Mouse (Mus musculus): ENCODE results near the gene Chn2.
"Not testable (repeated sequence)": the region's sequence is repeated elsewhere in the genome, so short reads cannot be mapped to it uniquely, and the experiment has no call there.

The Chn2 gene

DNA sequence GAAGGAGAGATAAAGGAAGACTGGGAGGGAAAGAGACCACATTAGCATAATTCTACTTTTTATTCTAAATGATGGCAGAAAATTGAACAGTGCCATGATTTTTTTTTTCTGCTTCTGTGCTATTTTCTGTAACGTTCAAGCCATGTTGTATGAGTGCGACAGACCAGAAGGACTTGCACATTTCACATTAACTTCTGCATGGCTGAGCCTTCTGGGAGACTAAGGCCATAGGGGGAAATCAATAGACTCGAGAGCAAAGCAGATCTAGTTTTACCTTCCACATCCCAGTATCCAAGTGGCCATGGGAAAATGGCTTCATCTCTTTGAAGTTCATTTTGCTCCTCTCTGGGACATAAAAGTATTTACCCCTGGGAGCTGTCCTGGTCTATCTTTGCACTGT is 121.9 kb downstream of the Chn2 start:
- no peak for DNase-seq

DNA sequence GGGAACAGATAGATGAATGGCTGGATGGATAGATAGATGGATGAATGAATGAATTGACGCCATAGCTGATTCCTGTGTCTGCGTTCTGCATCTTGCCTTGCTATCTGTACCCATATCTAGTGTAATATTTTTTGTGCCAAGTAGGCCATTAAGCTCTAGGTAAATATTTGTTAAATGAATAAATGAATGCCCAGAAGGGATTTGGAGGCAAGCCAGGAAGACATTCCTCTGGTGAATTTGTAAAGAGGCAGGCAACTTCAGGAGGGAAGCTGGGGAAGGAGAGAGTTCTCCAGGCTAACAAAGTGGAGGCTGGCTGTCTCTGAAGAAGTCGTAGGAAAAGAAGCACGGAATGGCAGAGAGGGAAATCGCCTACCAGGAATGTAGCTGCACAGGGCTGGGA is 123.0 kb downstream of the Chn2 start:
- peak in 1 of 2 experiments; percentile 26 for DNase-seq

DNA sequence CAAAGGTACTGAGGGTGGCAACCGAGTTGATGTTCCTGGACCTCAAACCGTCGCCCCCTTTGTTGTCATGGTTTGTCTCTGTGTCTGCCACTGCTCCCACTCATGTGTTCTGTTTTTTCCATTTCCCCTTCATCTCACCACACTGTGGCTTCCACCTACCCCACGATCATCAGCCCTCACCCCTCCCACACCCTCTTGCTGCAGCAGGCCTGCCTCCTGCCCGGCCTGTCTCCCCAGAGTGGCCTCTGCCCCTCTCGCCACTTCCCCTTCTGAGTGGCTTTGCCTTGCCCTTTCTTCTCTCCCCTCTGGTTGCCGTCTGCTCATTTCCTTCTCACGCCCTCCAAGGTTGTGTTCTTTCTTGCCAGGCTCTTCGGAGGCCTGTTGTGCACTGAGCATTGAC is 123.4 kb downstream of the Chn2 start:
- DNase-seq, result peak; percentile 58 to 71

DNA sequence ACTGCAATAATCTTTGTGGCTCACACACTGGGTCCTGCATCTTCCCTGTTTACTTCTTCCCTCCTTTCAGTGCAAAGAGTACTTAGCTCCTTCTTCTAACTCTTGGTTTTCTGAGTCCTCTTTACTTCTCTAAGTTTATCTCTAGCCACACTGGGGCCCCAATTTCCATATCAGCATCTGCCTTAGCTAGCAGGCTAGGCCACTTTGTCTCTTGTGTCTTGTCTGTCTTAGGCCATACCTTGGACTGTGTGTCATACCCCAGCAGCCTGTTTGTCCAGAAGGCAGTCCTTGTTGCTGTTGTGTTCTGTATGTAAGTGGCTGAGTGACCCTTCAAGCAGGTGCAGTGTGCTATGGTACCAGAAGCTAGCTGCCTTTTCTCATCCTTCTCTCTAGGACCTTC is 124.3 kb downstream of the Chn2 start:
- no peak for DNase-seq

DNA sequence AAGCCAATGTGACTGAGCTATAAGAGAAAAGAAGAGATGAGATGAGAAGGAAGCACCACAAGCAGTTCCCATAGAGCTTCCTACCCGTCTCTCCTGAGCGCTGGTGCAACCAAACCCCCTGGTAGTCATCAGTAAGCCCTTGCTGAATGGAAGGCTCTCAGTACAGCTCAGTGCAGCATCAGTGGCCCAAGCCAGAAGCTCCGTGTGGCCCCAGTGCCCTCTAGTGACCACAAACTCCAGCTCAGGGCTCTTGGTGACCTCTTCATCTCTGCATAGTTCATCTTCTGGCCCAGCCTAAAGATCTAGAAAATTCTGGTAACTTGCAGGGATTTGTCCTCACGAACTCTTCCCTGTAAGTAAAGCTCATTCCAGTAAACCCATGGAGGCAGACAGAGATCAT is 125.4 kb downstream of the Chn2 start:
- peak; percentile 67 to 73 for DNase-seq

DNA sequence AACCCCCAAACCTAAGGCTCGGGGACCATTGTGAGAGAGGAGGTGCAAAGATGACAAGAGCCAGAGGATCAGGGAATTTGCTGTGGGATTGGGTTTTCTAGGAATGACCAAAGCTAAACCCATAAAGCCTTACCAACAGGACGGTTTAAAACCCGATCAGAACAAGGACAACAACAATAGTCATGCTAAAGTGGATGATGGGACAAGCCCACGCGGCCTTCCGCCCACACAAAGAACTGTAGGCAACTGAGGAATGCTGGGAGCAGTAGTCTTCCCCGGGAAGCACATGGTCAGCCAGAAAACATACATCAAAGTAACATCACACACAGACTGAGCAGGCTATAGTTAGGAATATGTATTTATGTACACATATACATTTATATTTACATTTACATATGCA is 125.9 kb downstream of the Chn2 start:
- no peak for DNase-seq

DNA sequence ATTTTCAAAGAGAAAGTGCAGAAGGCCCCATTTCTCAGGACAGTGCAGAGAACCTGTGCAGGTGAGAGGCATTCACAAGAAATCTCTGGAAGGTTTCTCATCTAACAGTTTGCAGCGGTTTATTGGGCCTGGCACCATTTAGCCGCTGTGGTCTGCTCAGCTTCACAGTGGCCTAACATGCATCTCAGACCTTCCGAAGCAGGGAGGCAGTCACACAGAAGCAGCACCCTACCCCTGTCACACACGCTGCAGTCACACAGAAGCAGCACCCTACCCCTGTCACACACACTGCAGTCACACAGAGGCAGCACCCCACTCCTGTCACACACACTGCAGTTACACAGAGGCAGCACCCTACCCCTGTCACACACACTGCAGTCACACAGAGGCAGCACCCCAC is 126.5 kb downstream of the Chn2 start:
- DNase-seq, result no peak

DNA sequence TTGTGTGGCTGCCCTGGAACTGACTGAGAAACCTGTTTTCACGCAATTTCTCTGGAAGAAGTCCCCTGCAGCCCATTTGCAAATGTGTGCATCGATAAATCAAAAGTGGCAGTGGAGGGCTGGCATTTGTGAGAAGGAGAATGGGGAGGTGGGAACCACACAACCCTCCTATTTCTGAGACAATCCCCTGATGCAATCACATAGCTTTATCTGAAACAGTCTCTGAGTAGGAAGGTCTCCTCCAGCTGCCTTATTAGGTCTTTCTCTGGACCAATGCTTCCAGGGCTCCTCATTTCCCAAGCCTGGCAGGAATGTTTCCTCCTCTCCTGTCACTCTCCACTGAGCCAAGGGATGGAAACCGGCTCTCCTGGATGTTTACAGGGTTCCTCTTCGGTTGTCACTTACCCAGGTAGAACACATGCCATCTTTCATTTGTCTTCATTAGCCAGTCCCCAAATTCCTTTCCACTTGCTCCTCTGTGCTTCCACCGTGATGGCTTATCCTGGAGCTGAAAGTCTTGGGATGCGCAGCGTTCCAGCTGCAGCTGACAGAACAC is 127.7 kb downstream of the Chn2 start:
- DNase-seq, result no peak

DNA sequence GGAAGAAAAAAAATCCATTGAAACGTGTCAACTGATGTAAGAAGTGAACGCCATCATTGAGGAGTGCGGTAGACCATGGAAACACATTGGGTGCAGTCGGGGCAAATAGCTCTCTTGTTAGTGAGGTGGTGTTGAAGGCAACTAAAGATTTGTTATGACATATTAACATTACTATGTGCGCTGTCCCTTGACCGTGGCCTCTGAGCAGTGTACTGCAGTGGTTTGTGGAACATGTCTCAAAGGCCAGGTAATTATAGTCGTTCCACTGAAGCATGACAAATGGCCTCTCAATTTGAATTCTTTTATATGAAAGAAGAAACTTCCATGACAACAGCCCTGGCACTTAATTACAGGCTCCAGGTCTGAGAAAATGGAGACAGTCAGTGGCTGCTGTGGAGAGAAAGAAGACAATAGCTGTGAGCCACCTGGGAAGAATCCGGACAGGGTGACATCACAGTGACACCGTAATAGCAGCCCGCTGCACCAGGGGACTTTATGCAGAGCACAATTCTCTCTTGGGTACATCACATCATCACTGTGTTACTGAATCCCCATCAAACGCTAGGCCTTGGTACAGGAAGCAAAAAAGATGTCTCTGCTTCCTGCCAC is 131.0 kb downstream of the Chn2 start:
- DNase-seq, result no peak

DNA sequence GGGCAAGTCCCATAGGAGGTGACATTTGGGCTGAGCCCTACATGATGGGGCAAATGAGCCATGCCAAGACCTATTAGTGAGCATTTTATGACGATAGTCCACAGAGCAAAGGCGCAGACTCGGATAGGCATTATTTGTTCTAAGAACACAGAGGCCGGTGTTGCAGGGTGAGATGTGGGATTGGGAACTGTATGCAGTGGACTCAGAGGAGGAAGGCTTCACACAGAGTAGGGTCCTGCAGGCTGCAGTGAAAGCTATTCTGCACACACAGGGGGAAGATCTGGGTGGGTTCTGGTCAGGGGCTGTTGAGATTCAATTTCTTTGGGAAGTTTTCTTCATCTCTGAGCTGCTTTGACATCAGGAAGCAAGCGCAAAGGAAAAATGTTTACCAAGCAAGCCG is 132.0 kb downstream of the Chn2 start:
- DNase-seq, result no peak

DNA sequence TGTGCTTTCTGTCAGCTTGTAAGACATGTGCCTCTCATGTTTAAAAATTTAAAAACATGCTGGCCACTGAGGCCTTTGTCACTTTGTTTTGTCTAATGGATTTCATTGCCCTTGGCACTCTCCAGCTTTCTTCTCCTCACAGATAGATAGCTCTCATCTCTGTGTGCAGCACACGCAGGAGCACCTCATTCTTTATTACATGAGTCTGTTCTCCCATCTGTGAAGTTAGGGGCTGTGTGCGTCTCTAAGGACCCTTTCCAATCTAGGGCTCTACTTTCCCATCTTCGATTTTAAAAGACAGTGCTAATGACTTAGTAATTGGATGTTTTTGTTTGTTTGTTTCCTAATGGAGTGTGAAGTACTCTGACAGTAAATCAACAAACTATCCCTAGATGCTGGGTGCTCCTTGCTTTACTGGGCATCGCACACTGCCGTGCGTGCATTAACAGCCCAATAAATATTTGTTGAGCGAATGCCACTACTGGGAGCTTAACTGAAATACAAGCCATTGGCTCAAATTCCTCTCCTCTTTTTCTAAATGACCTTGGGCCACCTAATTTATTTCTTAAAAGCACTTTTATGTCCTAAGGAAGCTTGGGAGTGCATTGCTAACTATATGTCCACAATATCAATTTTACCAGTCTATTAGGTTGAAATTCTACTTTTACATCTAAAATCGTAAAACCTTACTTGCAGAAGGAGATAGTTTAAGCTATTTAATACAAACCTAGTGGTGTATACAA is 136.3 kb downstream of the Chn2 start:
- no peak for DNase-seq

DNA sequence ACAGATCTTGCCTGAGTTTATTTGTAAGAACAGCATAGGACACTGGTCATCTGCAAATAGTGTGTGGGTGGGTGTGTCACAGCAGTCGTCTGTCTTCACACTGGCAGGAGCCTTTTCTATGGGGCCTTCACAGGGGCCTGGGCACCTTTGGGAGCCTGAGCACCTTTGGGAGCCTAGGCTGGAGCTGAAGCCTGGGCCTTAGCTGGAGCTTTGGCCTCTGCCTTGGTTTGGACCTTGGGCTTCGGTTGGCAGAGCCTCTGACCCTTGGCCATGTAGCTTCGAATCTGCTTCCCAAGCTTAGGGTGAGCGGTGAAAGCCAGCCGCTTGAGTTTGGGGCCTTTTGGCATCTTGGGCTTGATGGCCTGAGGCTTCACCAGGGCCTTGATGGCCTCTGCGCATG is 137.7 kb downstream of the Chn2 start:
- not testable (repeated sequence) for DNase-seq

DNA sequence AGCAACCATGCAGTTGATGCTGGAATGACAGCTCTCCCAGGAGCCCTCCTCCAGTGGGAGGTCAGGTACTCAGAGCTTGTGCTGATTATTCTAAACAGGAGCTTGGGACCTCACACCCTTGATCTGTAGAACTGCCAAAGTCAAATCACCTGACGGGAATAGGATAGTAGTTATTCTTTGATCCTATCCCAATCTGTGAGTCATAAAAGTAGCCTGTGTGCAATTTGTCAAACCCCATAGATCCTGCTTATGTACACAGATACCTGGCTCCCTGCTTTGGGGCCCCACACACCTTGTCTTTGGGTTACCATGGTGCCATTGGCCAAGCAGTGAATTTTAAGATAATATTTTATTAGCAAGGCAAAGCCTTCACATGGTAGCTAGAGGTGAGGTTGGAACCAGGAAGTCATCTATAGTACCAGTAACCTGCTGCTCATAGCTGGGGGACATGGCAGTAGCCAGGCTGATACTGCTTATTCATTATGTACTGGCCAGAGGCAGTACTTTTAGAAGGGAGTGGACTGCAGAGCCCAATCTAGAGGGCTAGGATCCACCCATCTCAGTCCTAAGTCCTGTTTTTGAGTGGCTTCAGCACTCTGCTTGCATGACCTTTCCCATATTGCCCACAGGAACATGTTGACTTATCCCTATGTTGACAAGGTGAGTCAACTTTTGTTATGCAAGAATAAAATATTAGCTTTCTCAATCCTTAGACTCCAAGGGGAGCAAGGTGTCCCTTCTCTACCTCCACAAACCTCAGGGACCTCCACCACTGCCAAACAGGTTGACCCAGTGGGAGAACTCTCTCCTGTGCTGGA is 139.9 kb downstream of the Chn2 start:
- no peak for DNase-seq

DNA sequence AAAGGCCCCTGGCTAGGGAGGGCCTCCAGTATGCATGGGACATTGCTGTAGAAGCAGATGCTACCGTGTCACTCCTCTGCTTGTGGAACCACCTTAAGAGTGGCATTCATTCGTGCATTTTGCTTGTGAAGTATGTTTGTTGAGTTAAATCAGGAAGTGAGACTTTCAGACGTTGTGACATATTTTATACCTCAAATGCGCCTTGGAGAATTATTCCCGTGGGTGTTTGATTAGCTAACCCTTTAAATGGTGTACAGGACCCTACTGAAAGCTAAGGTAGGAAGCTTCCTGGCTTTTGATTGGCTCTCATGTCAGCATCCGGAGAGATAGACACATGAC is 140.5 kb downstream of the Chn2 start:
- no peak for DNase-seq

DNA sequence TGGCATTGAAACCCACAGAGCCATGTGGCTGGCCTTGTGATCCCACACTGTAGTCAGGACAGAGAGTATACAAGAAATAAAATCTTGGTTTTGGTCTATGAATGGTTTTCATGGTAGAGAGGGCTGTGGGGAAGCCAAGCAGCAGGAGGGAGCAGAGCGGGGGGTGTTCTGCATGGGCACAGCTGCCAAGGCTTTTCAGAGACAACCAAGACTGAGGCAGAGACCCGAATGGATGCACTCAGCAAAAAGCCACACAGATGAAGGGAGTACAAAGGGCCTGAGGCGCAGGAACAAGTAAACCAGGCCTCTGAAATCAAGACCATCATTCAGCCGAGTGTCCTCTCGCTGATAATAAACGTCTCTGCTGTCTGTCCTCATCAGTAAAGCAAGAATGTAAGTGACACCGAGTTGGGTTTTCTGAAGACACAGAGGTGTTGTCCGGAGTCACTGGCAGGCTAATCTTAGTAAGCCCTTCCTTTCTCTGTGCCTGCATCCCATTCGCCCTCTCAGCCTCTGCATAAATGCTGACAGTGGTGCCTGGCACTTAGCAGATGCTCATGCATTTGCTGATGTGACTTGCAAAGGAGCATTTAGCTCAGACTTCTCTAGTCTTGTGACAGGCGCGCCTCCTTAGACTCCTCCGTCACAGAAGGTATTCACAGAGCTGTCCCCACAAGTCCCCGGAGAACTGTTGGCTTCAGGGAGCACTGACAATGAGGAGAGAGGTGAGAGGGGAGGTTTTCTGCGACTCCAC is 144.6 kb downstream of the Chn2 start:
- no peak for DNase-seq

DNA sequence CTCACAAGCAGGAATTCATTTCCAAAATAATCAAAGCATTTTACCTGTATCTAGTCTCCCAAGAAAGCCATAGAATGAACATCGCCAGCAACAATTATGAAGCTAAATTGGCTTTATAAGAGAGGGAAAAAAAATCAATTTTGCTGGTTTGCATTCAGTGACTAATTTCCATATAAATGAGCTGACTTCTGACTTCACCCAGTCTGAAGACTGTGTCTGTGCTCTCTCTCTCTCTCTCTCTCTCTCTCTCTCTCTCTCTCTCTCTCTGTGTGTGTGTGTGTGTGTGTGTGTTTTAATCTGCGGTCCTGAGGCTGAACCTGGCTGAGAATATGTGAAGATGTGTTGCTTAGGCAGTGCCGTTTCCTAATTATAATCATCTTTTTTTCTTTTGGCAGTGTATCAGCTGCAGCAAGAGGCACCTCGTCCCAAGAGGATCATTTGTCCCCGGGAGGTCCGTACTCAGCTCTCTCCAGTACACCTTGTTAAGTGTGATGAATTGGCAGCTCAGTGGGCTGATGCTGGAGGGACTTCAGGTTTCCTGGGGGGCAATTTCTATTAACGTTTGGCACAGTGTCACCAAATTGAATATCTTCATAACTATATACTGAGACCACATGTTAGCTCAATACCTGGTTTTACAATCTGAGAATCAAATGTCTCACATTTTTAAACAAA is 154.4 kb downstream of the Chn2 start:
- DNase-seq, result no peak

DNA sequence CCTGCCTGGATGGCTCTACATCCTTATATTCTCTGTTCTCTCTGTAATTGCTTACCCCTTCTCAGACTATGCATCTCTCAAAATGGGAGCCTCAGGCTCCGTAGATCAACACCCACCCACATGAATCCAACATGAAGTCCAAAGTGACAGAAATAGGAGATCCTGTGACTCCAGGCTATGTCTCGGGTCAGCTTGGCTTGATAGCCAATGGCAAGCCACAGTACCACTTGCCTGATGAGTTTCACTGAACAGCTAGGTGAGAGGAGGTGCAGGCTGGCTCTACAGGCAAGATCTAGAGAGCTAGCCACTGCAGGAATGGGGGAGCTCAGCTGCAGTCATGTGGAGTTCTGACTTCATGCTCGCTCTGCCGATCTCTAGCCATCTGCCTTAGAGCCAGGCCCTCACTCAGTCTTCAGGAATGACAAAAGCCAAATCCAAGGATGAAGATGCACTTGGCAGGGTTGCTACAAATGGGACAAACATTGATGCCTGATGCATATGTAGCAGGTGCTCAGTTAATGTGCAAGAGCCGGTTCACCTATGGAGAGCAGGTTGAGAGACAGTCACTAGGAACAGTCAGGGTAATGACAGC is 158.6 kb downstream of the Chn2 start:
- no peak for DNase-seq

DNA sequence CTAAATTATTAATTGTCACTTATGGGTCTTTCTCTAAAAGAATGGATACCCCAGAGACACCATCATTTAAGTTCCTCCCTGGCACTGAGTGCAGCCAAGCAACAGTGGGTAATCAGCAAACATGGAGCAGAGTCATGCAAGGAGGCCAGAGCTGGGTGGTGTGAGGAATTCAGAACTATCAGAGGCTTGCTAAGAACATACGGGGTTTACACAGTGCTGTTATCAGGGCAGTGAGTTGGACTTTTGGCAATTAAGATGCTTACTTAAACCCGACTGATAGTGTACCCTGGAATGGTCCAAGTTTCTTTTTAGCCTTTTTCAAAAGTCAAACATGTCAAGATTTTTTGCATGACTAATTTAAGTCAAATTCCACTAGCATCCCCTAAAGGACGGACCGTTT is 160.2 kb downstream of the Chn2 start:
- no peak for DNase-seq

DNA sequence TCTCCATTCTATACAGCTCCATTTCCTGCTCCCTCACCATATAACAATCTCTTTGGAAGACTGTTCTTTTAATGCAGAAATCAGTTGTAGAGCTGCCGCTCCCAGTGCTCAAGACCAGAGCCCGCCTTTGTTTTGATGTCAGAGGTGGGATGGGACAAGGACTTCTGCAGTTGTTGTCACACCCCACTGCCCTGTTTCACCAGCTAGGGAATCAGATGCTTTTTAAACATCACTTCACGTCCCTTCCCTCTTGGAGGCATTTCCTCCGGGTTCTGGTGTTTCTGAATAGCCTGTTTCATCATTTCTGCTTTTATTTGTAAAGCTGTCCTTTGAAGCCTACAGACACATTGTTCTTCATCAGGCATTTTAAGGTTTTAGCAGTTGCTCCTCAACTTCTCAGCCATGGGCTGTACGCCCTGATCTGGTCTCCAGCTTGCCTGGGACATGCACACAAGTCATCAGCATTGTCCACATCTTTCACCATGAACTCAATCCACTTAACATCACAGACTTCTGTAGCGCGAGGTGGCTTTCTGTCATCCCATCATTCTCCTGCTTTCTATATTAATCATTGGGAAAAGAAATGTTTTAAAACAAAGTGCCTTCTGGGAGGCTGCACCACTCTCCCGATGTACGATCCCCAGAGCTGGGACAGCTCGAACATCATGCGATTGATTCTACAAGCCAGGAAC is 160.8 kb downstream of the Chn2 start:
- DNase-seq, result no peak

DNA sequence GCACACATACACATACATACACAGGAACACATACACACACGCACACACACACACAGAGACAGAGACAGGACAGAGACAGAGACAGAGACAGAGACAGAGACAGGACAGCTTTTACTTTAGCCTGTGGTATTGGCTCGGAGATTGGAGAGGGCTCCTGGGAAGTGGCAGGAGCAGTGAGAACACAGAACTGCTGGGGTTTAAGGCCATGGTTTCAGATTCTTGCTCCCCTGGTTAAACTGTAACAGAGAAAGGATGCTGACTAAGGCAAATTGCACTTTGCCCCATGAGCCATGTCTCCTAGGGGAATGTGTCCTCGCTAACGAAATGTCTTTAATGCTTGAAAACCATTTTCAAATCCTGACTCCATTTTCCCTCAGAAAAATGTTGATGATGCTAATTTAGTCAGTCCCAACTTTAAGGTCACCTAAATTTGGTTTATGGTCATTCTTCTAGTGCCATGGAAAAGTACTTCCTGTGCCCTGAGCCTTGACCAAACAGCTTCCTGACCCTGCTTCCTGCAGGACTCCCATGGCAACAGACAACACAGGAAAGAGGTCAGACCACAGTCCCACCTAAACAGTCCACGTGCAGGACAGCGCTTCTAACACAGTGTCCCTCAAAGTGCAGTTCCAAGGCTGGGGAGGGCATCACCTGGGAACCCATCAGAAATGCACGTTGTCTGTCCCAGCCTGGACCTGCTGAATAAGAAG is 163.1 kb downstream of the Chn2 start:
- DNase-seq, result no peak

DNA sequence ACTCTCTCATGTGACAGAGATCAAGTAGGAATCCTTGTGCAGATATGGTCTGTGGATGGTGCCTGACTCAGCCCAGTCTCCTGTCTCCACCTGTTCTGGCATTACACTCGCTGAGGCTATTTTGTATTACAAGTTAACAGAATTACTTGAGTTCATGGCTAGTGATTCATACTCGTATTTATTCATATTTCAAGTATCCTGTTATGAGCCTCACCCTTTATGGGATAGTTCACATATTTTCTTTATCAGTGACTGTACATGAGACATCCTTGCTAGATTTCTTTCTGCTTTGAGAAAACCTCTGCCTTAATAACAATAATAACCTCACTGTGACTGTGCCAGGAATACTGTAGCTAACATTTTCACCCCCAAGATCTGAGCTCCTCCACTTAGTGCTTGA is 164.0 kb downstream of the Chn2 start:
- no peak for DNase-seq

All from lung, postnatal 4 days (tissue).